Mouse (Mus musculus) spleen, adult 18-20 months (tissue): ENCODE data around the gene Tmx1.

Source experiments
- DNase-seq, 2 experiments: peaks; one replicate each; pipeline ENCODE4 v3.0.0; 2022; ENCODE audit warnings: mixed read lengths in 2 of 2

The Tmx1 gene

DNA sequence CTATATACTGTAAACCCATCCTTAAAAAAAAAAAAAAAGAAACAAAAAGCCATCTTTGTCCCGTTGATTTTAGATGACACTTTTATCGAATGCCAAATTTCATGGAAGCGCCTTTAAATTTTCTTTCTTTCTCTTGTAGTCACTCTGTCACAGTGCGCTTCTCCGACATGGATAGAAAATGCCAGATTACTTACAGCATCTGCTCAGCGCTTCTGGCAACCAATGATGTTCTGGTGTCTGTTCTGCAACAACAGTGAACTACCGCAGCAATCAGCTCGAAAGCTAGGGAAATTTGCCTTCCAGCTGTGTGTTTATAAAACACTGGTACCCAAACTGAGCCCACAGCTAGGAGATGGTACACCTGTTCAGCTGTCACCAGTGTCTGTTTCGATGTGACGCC is 39.5 kb downstream of the Tmx1 start:
- no peak for DNase-seq

- peak in 1 of 2 experiments; percentile 16 for DNase-seq
These were observed 41.8 kb downstream of the Tmx1 start for GRCm38 (mm10) chr12:70494494-70495281.

DNA sequence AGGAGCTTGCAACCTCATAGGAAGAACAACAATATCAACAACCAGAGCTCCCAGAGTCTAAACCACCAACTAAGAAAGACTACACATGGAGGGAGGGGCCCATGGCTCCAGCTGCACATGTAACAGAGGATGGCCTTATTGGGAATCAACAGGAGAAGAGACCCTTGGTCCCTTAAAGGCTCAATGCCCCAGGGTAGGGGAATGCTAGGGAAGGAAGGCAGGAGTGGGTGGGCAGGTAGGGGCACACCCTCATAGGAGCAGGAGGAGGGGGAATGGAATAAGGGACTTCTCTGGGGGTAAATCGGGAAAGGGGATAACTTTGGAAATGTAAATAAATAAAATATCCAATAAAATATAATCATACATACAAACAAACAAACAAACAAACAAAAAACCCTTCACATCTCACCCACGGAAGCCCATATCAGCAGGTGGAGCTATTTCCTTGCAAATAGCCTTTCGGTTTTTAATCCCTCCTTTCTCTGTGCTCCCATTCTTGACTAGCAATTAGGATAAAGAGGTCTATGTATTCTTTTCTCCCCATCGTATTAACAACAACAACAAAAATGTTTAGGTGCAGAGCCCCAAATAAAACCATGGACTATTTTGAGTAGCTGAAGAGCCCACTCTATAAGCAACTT is 42.5 kb downstream of the Tmx1 start:
- no peak for DNase-seq

- DNase-seq, result no peak
These were observed 45.2 kb downstream of the Tmx1 start for GRCm38 (mm10) chr12:70498091-70498490.

DNA sequence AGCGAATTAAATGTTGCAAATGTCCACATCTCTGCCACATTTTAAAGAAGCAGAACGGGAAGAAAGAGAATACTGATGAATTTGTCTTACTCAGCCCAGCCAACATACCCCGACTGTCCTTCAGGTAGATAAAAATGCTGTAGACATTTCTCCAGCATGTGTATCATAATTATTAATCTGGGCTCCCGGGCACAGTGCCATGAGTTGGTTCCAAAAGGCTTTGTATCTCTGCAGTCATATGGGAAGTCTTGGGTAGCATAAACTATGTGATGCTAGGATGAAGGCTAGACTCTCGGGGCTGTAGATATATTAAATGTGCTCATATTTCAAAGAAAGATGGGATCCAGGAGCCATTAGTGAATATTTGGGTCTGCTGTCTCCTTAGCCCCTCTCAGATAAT is 53.1 kb downstream of the Tmx1 start:
- DNase-seq, result no peak

DNA sequence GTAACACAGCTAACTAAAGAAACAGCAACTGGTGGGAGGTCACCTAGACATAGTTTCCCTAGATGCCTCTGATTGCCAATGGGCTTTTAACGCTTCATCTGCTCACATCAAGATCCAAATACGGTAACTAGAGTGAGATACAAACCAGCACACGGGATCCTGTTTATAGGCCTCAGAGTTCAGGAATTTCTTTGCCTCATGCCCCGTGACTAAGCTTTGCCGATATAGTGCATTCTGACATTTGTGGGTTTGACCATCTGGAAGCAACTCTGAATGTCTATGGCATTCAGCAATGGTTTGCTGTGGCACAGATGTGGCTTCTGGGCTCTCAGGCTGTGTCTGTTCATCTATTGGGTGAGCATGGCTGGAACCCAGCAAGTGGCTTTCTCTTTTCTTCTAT is 59.1 kb downstream of the Tmx1 start:
- no peak for DNase-seq

DNA sequence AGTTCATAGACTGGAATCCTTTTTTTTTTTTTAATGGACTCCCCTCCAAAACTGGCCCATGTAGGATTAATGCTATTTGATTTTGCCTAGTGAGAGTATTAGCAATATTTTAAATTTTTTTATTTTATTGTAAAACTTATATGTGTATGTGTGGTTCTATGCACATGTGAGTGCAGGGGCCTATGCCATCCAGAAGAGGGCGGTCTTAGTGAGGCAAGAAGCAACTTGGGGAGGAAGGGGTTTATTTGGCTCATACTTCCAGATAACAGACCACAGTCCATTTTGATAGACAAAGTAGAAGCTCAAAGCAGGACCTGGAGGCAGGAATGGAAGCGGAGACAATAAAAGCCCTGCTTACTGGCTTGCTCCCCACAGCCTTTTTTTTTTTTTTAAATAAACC is 59.5 kb downstream of the Tmx1 start:
- DNase-seq, result no peak
